Mouse (Mus musculus): ENCODE measurements around the gene Ccdc8.

GRCm38 (mm10) chr7:17039373-17039772, 46.9 kb downstream of the Ccdc8 start:
- no peak for TF ChIP-seq CTCF (conservative IDR thresholded peaks at IDR 0.05; ENCODE audit: low read length)
- TF ChIP-seq NANOG (IDR thresholded peaks at IDR 0.05; ENCODE audit: borderline replicate concordance, low read length) = no peak
- TF ChIP-seq POU5F1 (IDR thresholded peaks at IDR 0.05; ENCODE audit: borderline replicate concordance, low read length) = no peak
